In the genomic region with DNA sequence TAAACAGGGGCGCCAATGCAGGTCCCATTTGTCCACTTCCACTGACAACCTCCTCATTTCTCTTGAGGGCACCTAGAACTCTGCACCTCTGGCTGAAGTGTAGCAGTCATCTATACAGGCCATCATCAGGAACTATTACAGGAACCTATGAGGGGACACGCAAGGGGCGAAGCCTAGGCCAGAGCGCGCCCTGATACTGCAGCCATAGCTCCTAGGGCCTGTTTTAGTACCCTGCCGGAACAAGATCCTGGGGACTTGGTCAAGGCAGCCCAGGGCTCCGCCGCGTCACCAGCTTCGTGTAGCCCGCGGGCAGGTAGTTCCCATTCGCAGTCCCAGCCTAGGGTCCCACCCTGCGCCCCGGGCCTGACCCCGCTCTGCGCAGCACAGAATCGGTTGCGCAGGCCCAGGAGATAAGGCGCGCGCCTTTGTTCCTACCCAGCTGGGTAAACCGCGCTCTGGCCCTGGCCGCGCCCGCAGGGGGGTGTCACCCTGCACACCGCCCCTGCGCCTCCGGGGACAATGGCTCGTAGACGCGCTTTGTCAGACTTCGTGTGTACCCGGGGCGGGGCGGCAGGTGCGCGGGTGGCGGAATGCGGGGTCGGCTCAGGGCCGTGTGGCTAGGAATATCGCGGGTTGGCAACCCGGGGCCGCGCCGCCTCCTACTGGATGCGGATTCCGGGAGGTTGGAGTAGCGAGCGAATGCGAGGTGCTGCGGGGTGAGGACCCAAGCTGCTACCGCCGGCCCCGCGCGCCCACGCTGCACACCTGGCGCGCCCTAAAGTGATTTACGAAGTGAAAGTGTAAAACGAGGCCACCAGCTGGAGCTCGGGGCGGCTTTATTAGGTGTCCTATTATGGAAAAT, we compare ENCODE assay signal across 7 mouse cellular contexts. TPM values are rescaled to one million over a fixed set of nuclear protein-coding genes. Genes with fewer than 3 reads are reported as not detected.
DNase-seq lines count a peak whose midpoint lies in the region; ATAC-seq and TF ChIP-seq lines count a peak whose summit lies in the region.

No protein-coding gene starts in this region.

- 3% methylated on average over 67 of the region's 67 CpGs for WGBS in forebrain, embryonic 11.5 days
- 4% methylated on average over 66 of the region's 67 CpGs for whole genome bisulfite sequencing in liver, embryonic 11.5 days
- 3% methylated on average over 67 of the region's 67 CpGs for WGBS in small intestine, adult 2 months

- intact Hi-C loops in left cerebral cortex, postnatal 10 days (cut with DNase I), result no loop called here
- intact Hi-C loops in left cerebral cortex, postnatal 25 days (cut with DNase I), result no loop called here

- H3K36me3 ChIP-seq in forebrain, embryonic 11.5 days (ENCODE audit: control insufficient read depth, insufficient read depth, low read length), result no peaks in the 10 kb centered on the region
- H3K36me3 ChIP-seq in liver, embryonic 11.5 days (ENCODE audit: control insufficient read depth, insufficient read depth, low read length), result no peaks in the 10 kb centered on the region
- H3K36me3 ChIP-seq in small intestine, adult 2 months (ENCODE audit: control insufficient read depth, insufficient read depth, low read length), result no peaks in the 10 kb centered on the region

- no peak for TF ChIP-seq POLR2A in small intestine, adult 2 months (IDR thresholded peaks at IDR 0.05; ENCODE audit: low read depth, low read length)

- no peak overlapping the region for H3K9ac ChIP-seq in forebrain, embryonic 11.5 days (ENCODE audit: low read length)
- H3K9ac ChIP-seq in liver, embryonic 11.5 days (ENCODE audit: low read depth, low read length), result no peak overlapping the region

- no peaks in the 10 kb centered on the region for H3K9me3 ChIP-seq in forebrain, embryonic 11.5 days (ENCODE audit: control insufficient read depth, low read length)
- no peaks in the 10 kb centered on the region for H3K9me3 ChIP-seq in liver, embryonic 11.5 days (ENCODE audit: control insufficient read depth, low read length)

- peaks cover 4% of the 10 kb centered on the region; the same call in 1 of the 2 replicates for H3K4me1 ChIP-seq in forebrain, embryonic 11.5 days (replicated peaks; ENCODE audit: control insufficient read depth, insufficient read depth, low read length)
- peaks cover 6% of the 10 kb centered on the region; the same call in 1 of the 2 replicates for H3K4me1 ChIP-seq in liver, embryonic 11.5 days (replicated peaks; ENCODE audit: control insufficient read depth, insufficient read depth, low read length)
- peaks cover 14% of the 10 kb centered on the region for H3K4me1 ChIP-seq in small intestine, adult 2 months (ENCODE audit: control insufficient read depth, insufficient read depth, insufficient read length, low read length)

- ATAC-seq in forebrain, embryonic 11.5 days (replicated peaks; ENCODE audit: low FRiP score), result peak; percentile 49
- ATAC-seq in liver, embryonic 11.5 days (replicated peaks; ENCODE audit: low FRiP score), result 0 out of 2 replicates have a peak, but pooled peaks have one; percentile 45

- no peak for TF ChIP-seq CTCF in small intestine, adult 2 months (IDR thresholded peaks at IDR 0.05; ENCODE audit: extremely low read depth, insufficient read length, insufficient replicate concordance, low read depth, low read length)

- H3K27me3 ChIP-seq in forebrain, embryonic 11.5 days (ENCODE audit: control insufficient read depth, insufficient read depth, low read length), result peaks cover 66% of the 10 kb centered on the region
- H3K27me3 ChIP-seq in liver, embryonic 11.5 days (replicated peaks; ENCODE audit: control insufficient read depth, insufficient read depth, low read length), result peaks cover 69% of the 10 kb centered on the region
- peaks cover 12% of the 10 kb centered on the region; the same call in 1 of the 2 replicates for H3K27me3 ChIP-seq in small intestine, adult 2 months (ENCODE audit: control insufficient read depth, insufficient read depth, low read length)

- peak overlapping the region; percentile 35 for H3K4me3 ChIP-seq in forebrain, embryonic 11.5 days (ENCODE audit: low read depth, low read length)
- peak overlapping the region; percentile 56 for H3K4me3 ChIP-seq in liver, embryonic 11.5 days (ENCODE audit: low read depth, low read length)
- peak overlapping the region; percentile 77 for H3K4me3 ChIP-seq in small intestine, adult 2 months (ENCODE audit: low read depth, low read length)

- peak overlapping the region; percentile 62 for H3K4me2 ChIP-seq in forebrain, embryonic 11.5 days (ENCODE audit: low read depth, low read length, severe bottlenecking)
- H3K4me2 ChIP-seq in liver, embryonic 11.5 days, result peak overlapping the region; percentile 76

- H3K27ac ChIP-seq in forebrain, embryonic 11.5 days (ENCODE audit: low read depth, low read length), result no peak overlapping the region
- no peak overlapping the region for H3K27ac ChIP-seq in liver, embryonic 11.5 days (ENCODE audit: low read depth, low read length)
- peak overlapping the region; percentile 64 for H3K27ac ChIP-seq in small intestine, adult 2 months (ENCODE audit: insufficient read depth, low read depth, low read length)

- DNase-seq in urinary bladder, postnatal 14 days (ENCODE audit: low spot score), result peak; percentile 16
- DNase-seq in urinary bladder, postnatal 10 days (ENCODE audit: low spot score), result no peak
- DNase-seq in forebrain, embryonic 11.5 days (ENCODE audit: low spot score), result peak; percentile 62
- DNase-seq in liver, embryonic 11.5 days (ENCODE audit: low spot score), result no peak
- DNase-seq in left cerebral cortex, postnatal 10 days (ENCODE audit: extremely low spot score in 1 of 2, low spot score in 2 of 2), result no peak
- no peak for DNase-seq in left cerebral cortex, postnatal 25 days (ENCODE audit: low spot score in 2 of 2)

RNA-seq across cellular contexts. Expression of gene Mnx1, which starts 10.6 kb away (rescaled TPM):
- not detected in 2 replicates for polyA plus RNA-seq in forebrain, embryonic 11.5 days (2014; fragmentation: Nextera tagmentation; extraction: Ambion mirVana)
- polyA plus RNA-seq in liver, embryonic 11.5 days (2014; fragmentation: Nextera tagmentation; extraction: Ambion mirVana), result 0.11 and 0.12 TPM in 2 replicates
- polyA plus RNA-seq in small intestine, adult 2 months (2012; rRNA removed), result 1.0 and 3.6 TPM in 2 replicates
- not detected for total RNA-seq in left cerebral cortex, postnatal 10 days (2021)
- not detected for total RNA-seq in left cerebral cortex, postnatal 25 days (2021)

RNA-seq across cellular contexts. Expression of gene Nom1, which starts 33.3 kb away (rescaled TPM):
- polyA plus RNA-seq in forebrain, embryonic 11.5 days (2014; fragmentation: Nextera tagmentation; extraction: Ambion mirVana), result 25.1 and 34.9 TPM in 2 replicates
- 35.6 and 38.1 TPM in 2 replicates for polyA plus RNA-seq in liver, embryonic 11.5 days (2014; fragmentation: Nextera tagmentation; extraction: Ambion mirVana)
- polyA plus RNA-seq in small intestine, adult 2 months (2012; rRNA removed), result 1.7 and 2.7 TPM in 2 replicates
- total RNA-seq in left cerebral cortex, postnatal 10 days (2021), result 10 to 100 TPM; 19.8 to 22.8 TPM
- total RNA-seq in left cerebral cortex, postnatal 25 days (2021), result 10 to 100 TPM; 19.2 to 24.8 TPM

Comparison
In these comparisons a context has a peak if more than half of its experiments do, and no peak if none do; other contexts are left out.
1. DNase-seq: peak in urinary bladder, postnatal 14 days (single experiment) and forebrain, embryonic 11.5 days (single experiment); none in urinary bladder, postnatal 10 days (single experiment), liver, embryonic 11.5 days (single experiment), left cerebral cortex, postnatal 10 days (0 of 2) and left cerebral cortex, postnatal 25 days (0 of 2).
2. Peak in every context shown above with its lines, with median percentiles within 50 percentile points of each other: H3K4me3 ChIP-seq.